Mouse (Mus musculus) olfactory bulb, adult 2 months (tissue): ENCODE data around the gene Adam22.

Experiments
- CTCF ChIP-seq: fragments of 200-500 bp; IDR thresholded peaks from 2 replicates; pipeline ENCODE4 v1.5.1; 2012; ENCODE audit warnings: low read depth, mild to moderate bottlenecking, low read length, moderate library complexity; ENCODE audit not compliant: insufficient read depth
- POLR2A ChIP-seq: fragments of 200-500 bp; IDR thresholded peaks from 2 replicates; pipeline ENCODE4 v1.6.1; 2012; ENCODE audit warnings: mild to moderate bottlenecking, low read depth, low read length, moderate library complexity; ENCODE audit not compliant: insufficient read depth

DNA sequence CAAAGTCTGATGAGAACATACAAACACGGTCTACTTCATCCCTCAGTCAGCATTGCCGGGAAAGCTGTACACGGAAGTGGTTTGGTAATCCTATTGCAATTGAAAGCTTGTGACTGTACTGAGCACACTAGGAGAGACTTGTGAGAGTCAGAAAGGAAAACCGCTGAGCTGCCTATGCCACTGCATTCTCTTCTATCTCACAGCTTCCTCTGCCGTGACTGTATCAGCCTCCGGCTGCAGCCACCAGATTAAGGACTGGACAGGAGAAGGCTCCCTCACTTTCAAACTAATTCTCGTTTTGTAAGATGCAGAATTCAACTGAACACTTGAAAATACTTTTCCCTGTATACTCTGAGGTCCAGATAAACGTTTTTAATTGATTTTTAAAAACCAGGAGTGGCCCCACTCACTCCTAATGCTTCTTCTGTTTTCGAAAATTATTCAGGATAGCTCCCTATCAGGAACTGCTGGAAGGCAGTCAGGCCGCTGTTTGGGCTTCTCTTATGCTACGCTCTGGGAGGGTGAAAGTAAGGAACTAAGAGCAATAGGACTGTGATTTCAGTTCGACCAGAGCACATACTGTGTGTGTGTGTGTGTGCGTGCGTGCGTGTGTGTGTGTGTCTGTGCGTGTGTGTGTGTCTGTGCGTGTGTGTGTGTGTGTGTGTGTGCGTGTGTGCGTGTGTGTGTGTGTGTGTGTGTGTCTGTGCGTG is 285.0 kb downstream of the Adam22 start:
- TF ChIP-seq CTCF (no peak), POLR2A (no peak)
